Mouse (Mus musculus): ENCODE data around the gene H2-Oa.

The H2-Oa gene

DNA sequence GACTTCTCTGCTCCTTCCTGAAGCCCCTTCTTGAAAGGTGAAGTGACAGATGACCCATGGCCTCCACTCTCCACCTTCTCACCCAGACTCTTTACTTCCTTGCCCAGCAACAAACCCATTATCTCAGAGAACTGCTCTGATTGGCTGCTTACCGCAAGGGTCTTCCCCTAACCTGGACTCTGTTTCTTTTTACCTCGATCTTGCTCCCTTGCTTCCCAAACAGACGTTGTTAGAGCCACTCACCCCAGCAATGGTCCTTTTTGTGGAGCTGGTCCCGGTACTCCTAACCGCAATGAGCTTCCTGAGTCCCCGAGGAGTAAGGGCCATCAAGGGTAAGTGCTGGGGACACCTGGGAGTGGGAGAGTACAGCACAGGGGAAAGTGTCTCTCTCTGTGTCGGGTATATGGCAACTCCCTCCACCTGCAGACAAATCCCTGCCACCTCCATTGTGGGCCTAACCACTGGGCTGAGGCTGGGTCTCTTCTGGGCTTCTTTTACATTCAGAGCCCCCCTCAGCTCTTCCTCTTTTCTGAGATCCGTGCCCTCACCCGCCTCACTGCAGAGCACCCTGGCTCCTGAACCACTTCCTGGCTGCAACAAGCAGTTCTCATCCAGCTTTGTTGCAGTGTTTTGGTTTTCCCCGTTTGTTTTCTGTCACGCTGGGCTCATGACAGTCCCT, at the start of gene H2-Oa:
Gene H2-Oa (plus strand): TSS at position 144 of the 679 bp plus-strand sequence.
- no peak for DNase-seq

DNA sequence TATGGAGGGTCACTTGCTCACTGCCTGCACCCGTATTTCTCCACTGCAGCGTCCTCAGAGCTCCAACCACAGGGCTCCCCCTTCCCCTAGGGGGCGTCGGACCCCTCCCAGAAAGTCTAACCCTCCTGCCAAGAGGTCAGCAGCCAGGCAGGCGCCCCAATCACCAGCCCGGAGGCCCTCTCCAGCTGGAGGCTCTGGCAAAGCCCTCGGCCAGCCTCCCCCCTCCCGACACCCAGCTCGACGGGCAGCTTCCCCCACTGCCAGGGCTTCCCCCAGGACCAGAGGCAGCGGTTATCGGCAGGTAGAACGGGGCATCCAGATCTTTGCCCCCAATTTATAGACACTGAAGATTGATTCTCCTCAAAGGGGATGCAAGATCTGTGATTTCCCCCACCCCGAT, 46.2 kb upstream of the H2-Oa start:
- no peak for DNase-seq

DNA sequence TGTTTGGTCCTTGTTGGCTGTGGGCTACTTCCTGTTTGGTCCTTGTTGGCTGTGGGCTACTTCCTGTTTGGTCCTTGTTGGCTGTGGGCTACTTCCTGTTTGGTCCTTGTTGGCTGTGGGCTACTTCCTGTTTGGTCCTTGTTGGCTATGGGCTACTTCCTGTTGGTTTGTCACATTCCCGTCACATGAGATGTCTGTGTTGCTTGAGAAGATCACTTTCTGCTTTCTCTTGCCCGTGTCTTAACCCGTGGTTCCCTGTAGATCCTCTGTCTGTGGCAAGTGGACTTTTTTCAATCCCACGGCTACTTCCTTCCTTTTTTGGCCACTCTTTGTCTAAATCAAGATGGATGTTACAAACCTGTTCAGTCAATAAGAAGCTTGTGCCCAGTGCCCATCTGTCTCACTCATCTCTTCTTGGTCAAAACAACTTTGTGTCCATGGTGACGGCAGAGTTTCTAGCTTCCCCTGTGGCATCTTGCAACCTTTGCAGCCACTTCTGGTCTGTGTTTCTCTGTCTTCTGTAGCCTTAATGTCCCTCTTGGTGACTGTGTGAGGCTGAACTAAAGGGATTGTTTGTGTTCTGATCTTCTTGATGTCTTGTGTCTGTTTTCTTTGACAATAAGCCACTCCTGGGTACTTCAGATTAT, 44.6 kb upstream of the H2-Oa start:
- DNase-seq, result no peak

DNA sequence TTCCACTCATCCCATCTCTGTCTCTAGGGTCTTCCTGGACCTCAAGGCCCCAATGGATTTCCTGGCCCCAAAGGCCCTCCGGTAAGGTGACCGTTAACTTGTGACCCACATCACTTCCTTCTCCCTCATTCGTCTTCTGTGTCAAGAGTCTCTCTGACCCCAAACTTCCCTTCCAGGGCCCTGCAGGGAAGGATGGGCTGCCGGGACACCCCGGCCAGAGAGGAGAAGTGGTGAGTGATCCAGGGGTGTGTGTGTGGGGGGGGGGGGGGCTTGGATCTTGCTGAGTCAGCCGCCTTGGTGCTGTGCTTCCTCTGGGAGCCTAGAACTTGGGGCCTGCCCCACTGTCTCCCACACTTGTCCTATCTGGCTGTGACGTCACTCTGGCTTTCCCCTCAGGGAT, 34.9 kb upstream of the H2-Oa start:
- DNase-seq, result no peak

DNA sequence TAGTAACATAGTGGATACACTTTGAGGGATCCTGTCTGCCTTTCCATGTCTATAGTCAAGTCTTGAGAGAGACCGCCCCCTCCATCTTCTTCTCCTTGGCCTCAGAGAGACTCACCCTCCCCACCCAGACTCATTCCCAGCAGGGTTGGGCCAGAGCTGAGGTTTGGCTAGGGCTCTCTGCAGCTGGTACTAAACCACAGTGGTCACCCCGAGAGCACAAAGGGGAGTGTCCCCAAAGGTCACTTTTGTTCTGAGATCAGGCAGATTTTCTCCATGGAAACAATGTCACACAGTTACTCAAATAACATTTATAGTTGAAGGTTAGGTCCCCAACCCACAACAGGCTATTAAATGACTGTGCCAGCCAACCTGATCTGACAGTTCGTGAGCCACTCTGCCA, 23.3 kb upstream of the H2-Oa start:
- DNase-seq, result no peak

DNA sequence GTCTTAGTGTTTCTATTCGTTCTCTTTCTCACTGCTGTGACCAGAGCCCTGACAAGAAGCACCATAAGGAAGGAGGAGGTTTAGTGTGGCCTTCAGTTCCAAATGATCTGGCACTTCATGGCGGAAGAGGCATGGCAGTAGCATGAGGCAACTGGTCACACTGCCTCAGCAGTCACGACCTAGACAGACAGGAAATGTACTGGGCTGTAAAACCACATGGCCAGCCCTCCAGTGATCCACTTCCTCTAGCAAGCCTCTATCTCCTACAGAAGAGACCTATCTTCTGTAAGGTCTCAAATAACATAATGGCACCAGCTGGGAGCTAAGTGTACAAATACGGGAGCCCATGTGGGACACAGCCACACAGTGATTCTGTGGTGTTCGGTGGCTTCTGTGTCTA, 20.0 kb upstream of the H2-Oa start:
- DNase-seq, result no peak

DNA sequence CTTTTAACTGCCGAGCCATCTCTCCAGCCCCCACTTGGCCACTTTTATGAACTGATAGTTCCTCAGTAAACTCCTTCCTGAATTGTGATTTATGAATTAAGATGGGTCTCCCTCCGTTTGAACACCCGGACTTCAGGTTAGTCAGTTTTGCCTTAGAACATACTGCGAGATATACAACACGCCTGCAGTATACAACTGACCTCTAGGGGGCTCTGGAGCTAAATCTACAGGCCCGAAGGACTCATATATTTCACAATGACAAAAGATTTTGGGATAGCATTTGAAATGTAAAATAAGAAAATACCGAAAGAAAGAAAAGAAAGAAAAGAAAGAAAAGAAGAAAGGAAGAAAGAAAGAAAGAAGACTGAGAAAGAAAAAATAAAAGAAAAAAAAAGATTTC, 16.9 kb upstream of the H2-Oa start:
- DNase-seq, result peak; percentile 68

DNA sequence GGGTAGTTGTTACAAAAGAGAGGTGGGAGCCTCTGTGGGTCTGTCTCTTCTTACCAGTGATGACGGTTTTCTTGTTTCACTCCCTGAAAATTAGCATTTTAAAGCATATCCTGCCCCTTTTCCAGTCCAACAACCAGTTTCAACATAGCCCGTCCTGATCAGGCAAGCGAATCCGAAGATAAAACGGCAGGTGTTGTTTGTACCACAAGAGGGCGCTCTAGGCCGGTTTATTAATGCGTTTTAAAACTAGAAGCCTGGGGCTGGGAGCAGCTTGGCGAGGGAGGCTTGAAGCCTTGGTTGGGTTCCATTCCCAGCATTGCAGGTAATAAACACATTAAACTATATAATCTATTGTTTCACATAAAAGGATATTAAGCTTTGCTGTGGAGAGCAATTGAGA, 14.6 kb upstream of the H2-Oa start:
- peak; percentile 58 for DNase-seq

DNA sequence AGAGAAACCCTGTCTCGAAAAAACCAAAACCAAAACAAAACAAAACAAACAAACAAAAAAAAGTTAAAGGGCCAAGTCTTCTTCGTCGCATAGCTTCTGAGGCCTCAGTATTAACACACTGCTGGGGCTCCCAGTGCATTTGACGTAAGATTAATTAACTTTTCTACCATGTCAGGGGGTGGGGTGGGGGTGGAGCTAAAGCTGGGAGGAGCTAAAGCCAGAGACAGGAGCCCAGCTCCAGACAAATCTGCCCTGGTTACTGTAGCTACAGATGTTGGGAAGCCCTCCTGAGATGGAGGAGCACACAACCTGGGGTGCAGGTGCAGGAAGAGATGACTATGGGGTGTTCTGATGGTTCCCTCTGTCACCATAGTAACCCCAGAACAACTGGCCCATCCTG, 14.0 kb upstream of the H2-Oa start:
- no peak for DNase-seq

DNA sequence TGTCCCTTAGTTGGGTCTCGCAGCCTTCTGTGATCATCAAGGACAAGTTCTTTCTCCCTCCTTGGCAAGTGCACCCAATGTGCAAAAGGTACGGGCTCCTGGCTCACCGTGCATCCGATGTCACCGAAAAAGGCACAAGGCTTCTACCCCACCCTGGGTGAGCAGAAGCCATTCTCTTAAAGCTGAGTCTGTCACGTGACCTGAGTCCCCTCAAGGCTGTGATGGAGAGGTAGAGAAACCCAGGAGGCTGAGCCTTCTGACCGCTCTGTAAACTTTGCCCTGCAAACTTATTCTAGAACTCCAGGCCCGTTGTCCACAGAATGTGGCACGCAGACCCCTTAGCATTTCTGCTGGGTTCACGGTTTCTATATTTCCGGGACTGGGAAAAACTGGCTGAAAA, 13.1 kb upstream of the H2-Oa start:
- DNase-seq, result no peak

DNA sequence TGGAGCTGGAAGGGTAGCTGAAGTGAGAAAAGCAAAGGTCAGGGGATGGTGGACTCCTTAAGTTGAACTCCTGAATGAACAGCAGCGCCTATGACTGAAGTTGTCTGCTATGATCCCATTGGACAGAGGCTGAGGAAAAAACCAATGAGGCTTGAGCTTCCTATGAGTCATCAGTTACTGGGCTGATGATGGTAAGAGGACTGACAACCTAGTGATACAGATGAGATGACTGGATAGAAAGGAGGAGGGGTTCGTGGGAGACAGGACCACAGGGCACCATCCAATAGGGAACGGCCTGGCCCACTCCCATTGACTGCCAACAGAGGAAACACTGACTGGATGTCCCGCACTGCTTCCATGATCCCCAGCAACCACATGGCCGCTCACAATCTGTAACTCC, 12.5 kb upstream of the H2-Oa start:
- DNase-seq, result peak; percentile 38

DNA sequence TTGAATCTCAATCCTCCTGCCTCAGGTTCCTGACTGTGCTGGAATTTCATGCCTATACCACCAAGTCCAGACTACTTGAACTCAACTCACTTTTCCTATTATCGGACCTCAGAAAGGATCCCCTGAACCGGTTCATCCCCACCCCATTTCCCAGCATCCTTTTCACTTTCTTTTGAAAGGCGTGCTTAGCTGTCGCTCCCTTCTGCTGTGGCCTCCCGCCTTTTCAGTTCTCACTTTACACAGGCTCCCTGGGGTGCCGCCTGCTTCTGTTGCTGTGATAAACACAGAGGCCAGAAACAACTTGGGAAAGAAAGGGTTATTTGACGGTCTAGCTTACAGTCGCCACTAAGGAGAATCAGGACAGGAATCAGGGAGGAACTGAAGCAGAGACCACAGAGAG, 9.0 kb upstream of the H2-Oa start:
- DNase-seq, result no peak

DNA sequence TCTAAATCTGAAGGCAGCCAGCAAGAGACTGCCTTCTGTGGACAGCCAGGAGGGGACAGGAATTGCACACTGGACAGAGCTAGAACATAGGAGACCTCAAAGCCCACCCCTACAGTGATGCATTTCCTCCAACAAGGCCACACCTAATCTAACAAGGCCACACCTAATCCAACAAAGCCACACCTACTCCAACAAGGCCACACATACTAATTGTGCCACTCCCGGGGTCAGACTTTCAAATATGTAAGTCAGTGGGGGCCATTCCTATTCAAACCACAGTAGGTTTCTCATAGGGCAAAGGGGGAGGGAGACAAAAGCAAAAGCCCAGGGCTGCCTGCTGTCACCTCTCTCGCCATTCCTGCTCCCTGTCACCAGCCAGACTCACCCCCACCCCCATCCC, 4.8 kb upstream of the H2-Oa start:
- no peak for DNase-seq

DNA sequence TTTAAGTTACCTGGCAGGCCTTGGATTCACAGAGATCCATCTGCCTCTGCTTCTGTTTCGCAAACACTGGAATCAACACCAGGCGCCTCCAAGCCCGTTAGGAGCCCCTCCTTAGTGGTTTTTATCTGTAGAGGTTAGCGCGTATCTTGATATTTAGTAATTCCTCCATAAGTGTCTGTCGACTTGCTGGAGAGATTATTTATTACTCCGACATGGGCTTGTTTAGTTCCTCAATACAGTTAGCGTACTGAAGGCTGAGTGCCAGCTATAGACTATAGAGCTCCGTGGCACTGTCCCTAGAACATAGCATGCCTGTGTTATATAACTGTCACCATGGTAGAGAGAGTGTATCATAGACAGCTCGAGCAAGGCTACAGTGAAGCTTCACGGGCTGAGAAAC, 4.0 kb upstream of the H2-Oa start:
- DNase-seq, result no peak

DNA sequence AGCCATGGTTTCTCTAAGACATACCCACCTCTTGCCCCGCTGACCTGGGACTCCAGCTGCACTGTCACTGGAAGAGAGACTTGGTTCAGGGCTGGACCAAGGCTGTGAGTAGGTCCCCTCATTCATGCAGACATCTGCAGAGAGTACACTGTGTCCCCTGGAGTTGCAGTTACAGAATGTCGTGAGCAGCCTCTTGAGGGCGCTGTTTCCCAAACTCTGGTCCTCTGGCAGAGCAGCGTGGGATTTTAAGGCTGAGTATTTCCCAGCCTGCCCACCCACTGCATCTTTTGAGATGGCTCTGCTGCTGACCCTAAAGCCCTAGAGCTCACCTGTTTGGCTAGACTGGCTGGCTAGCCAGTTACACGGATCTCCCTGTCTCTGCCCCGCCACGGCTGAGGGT, 1.2 kb upstream of the H2-Oa start:
- DNase-seq, result no peak

DNA sequence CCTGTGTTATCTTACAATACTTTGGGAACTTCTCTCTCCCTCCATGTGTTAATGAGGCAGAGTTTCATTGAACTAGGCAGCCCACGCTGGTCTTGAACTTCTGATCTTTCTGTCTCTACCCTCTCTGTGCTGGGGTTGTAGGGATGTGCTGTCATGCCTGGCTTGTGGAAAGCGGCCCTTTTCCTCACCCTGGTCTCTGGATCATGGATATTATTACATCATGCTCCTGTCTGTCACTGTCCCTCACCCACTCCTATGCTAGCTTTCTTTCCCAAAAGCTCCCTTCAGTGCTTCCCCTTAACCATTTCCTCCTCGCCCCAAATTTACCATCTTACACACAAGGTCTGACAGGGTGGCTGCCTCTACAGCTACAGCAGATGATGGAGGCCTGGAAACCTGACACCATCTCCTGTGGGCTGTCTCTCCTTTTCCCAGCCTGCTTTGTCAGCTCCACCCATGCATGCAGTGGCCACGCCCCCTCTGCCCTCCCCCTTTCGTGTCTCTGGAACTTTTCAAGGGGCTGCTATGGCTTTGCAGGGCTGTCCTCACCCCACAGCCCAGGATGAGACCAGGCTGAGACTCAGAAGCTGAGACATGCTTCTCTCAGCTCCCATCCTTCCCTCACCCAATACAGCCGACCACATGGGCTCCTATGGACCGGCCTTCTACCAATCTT, 1.2 kb downstream of the H2-Oa start:
- DNase-seq, result no peak

DNA sequence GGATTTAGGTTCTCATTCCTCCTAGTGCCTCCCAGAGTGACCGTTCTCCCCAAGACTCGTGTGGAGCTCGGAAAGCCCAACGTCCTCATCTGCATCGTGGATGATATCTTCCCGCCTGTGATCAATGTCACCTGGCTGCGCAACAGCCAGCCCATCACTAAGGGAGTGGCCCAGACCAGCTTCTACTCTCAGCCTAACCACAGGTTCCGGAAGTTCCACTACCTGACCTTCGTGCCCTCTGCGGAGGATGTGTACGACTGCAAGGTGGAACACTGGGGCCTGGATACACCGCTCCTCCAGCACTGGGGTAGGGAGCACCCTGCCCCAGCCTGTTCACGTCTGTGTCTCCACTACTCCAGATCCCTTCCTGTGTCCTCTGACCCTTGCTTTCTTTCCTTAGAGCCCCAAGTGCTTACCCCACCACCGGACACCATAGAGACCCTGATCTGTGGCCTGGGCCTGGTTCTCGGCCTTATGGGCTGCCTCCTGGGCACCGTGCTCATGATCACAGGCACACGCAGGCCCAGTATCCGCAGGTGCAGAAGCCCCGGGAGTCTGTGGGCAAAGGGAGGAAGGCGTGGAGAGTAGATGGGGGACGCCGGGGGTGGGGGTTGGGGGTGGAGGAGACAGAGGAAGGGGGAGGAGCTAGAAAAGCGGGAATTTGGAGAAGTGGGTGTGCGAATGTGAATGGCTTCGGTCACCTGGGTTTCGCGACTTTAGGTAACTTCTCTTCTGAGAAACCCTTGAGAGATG, 2.3 kb downstream of the H2-Oa start:
- DNase-seq, result no peak

DNA sequence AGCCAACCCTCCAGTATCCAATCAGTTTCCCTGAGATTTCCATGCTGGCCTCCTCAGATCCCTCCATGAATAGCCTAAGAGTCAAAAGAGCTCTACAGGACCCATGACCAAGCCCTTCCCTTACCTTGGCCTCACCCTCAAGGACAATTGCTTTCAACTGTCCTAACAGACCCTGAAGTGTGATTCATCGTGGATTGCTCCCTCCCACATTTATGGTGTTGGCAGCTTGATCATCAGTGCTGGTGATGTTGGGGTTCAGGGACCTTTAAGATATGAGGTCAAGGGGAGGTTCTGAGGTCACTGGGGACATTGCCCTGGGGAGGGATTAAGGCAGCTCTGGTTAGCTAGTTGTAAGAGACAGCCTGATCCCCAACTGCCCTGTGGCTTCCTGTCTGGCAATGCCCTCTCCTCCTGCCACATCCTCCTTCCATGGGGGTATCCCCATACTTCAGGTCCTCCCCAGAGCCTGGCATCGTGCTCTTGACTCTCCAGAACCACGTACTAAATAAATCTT, 4.4 kb downstream of the H2-Oa start:
- DNase-seq, result no peak

DNA sequence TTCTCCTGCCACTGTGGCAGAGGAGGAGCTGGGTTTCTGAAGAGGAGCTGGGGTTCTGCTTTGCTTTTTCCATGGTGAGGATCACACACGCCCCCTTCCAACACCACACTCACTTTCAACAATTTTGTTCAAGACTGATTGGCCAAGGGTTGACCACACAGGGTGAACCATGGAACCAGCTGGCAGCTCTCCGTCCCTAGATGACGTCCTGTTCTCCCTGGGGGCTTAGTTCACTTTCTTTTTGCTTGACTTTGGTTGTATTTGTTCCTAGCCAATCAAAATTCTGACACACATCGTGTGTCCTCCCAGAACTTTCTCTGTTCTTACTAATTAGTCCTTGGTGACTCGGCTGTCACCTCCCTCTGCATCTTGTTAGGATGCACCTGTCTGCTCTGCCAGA, 5.1 kb downstream of the H2-Oa start:
- no peak for DNase-seq

DNA sequence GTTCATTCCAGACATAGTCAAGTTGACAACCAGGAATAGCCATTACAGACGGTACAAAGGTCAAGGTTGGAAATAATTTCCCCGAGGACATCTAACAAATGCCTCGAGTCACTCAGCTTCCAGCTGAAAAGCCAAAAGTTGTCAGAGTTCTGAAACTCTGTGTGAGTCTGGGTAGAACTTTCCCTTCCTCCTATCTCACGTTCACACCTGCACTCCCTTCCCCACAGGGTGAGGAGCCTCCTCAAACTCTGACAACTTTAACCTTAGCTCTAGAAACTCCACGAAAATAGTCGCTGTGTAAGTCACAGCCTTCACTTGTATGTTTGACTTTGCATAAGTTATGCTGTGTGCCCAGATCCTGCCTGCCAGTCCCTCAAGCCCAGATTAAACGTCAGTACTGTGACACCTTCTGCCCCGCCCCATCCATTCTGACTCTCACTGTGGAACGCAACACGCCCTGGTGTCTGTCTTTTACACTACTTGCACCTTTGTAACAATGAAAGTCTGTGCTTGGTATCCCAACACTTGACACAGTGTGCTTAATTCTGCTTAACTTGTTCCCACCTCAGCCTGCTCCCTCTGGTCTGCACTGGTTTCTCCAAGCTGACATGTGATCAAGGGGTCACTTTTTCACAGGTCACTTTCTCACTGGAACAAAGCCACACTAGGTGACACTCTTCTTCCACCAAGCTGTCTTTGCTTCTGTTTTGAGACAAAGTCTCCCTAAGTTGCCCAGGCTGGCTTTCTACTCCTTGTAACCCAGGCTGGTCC, 6.8 kb downstream of the H2-Oa start:
- no peak for DNase-seq

DNA sequence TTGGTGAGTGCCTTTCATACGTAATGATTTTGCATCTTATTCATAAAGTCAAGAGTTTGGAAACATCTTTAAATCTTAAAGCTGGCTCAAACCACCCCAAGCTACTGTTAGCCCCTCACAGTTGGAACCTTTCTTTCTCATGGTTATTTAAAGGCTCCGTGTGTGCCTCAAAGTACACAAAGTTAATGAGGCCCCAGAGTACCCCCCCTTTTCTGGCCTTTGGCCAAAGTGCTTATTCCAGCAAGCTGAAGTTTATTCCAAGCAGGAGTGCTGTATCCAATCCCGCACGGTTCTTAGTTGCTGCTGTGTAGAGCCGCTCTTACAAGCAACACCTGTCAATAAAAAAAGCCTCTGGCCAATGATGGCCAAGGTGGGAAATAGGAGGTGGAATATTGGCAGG, 7.4 kb downstream of the H2-Oa start:
- no peak for DNase-seq

DNA sequence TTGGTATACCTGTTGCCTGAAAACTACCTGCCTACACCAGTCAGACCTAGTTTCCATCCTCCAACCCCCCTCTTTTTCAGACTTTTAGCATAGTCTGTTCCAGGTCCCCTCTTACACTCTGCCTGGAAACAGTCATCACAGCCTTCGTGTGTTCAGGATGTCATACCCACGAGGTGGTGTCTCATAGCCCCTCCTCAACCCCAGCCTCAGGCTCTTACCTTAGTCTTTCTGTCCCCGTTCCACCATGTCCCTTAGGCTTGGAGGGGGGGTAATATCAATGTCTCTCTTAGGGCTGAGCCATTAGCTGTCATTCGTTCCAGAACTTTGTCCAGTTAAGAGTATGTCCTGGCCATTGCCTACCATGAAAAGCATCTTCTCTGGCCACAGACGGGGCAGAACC, 9.0 kb downstream of the H2-Oa start:
- no peak for DNase-seq

DNA sequence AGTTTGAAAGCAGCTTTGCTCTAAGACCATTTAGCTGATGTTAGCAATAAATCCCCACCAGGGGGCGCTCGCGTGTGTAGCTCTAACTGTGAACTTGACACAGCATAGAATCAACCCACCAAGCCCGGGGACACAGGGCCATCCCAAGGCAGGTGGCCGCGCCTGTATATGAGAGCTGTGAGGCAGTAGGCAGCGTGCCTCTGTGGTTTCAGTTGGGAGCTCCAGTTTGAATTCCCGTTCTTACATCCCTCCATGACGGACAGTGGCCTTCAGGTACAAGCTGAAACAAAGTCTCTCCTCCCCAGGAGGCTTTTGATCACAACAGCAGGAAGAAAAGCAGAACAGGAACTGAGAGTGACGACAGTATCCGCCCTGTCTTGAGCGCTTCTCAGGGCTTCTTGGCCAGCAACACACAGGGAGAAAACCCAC, 9.5 kb downstream of the H2-Oa start:
- DNase-seq, result peak; percentile 92
